Mouse (Mus musculus) cerebellum, postnatal 14 days (tissue): ENCODE results near the gene Ankrd35.
"Not testable (repeated sequence)": the region's sequence is repeated elsewhere in the genome, so short reads cannot be mapped to it uniquely, and the experiment has no call there.

Experiments
- DNase-seq, 2 experiments: peaks; one replicate each; pipeline ENCODE4 v3.0.0; 2021; ENCODE audit warnings: mixed read lengths in 2 of 2

The Ankrd35 gene

GRCm38 (mm10) chr3:96673514-96673913 lies 3.6 kb downstream of the Ankrd35 start:
- no peak for DNase-seq

- no peak for DNase-seq
Measured at GRCm38 (mm10) chr3:96674442-96674841, 4.5 kb downstream of the Ankrd35 start.

GRCm38 (mm10) chr3:96675171-96675570 lies 5.2 kb downstream of the Ankrd35 start:
- DNase-seq: no peak

GRCm38 (mm10) chr3:96675690-96676089 lies 5.8 kb downstream of the Ankrd35 start:
- DNase-seq: no peak

- no peak for DNase-seq
Measured at GRCm38 (mm10) chr3:96678456-96678855, 8.5 kb downstream of the Ankrd35 start.

GRCm38 (mm10) chr3:96679159-96679674 lies 9.3 kb downstream of the Ankrd35 start:
- no peak for DNase-seq

- DNase-seq: no peak
Measured at GRCm38 (mm10) chr3:96680269-96680956, 10.5 kb downstream of the Ankrd35 start.

- no peak for DNase-seq
Measured at GRCm38 (mm10) chr3:96683496-96683895, 13.6 kb downstream of the Ankrd35 start.

- no peak for DNase-seq
Measured at GRCm38 (mm10) chr3:96684151-96684821, 14.4 kb downstream of the Ankrd35 start.

- peak in 1 of 2 experiments; percentile 35 for DNase-seq
Measured at GRCm38 (mm10) chr3:96684822-96685156, 14.9 kb downstream of the Ankrd35 start.

GRCm38 (mm10) chr3:96686057-96686456 lies 16.1 kb downstream of the Ankrd35 start:
- not testable (repeated sequence) for DNase-seq

- no peak for DNase-seq
Measured at GRCm38 (mm10) chr3:96688854-96689253, 18.9 kb downstream of the Ankrd35 start.

- no peak for DNase-seq
Measured at GRCm38 (mm10) chr3:96690298-96690697, 20.4 kb downstream of the Ankrd35 start.

GRCm38 (mm10) chr3:96692506-96692905 lies 22.6 kb downstream of the Ankrd35 start:
- DNase-seq: peak in 1 of 2 experiments; percentile 70

GRCm38 (mm10) chr3:96693579-96693978 lies 23.6 kb downstream of the Ankrd35 start:
- DNase-seq: no peak

GRCm38 (mm10) chr3:96696198-96696765 lies 26.4 kb downstream of the Ankrd35 start, which contains the start of gene Pias3:
TSS of gene Pias3 (plus strand) at chr3:96696384.
- peak; percentile 50 to 61 for DNase-seq

GRCm38 (mm10) chr3:96696766-96697732 lies 27.1 kb downstream of the Ankrd35 start:
- peak; percentile 87 to 91 for DNase-seq

GRCm38 (mm10) chr3:96698993-96699690 lies 29.2 kb downstream of the Ankrd35 start:
- DNase-seq: peak; percentile 42 to 55

- DNase-seq: peak in 1 of 2 experiments; percentile 69
Measured at GRCm38 (mm10) chr3:96700376-96700775, 30.4 kb downstream of the Ankrd35 start.

GRCm38 (mm10) chr3:96701003-96701402 lies 31.1 kb downstream of the Ankrd35 start:
- DNase-seq: no peak

GRCm38 (mm10) chr3:96704778-96705177 lies 34.8 kb downstream of the Ankrd35 start:
- peak in 1 of 2 experiments; percentile 61 for DNase-seq

- DNase-seq: no peak
Measured at GRCm38 (mm10) chr3:96706217-96706616, 36.3 kb downstream of the Ankrd35 start.
